Mouse (Mus musculus) heart, postnatal 0 days (tissue): ENCODE results near the gene Hdgfl2.

Source experiments
- CTCF ChIP-seq: IDR thresholded peaks from 2 replicates; pipeline ENCODE4 v1.5.1; 2016; ENCODE audit warnings: antibody characterized with exemption, control low read depth, low read depth
- EP300 ChIP-seq: IDR thresholded peaks from 2 replicates; pipeline ENCODE4 v1.6.1; 2016; ENCODE audit warnings: antibody characterized with exemption, low read depth

DNA sequence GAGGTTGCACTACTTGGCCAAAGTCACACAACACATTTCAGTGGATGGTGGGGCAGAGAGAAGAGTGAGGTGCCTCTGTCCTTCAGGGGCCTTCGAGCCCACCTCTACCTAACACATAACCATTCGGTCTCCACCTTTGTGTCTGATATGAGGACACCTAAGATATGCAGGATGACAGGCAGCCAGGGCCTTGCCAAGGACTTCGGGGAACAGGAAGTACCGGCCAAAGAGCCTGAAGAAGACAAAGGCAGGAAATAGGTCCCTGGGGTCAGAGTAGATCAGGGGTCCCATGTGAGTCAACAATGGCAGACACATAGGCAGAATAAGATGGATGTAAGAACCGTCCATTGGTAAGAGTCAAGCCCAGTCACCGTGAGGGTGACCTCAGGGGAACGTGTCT is 57.1 kb downstream of the Hdgfl2 start:
- TF ChIP-seq CTCF: no peak
- TF ChIP-seq EP300: no peak
